Mouse (Mus musculus) erythroblast, embryonic 14.5 days (primary cell): ENCODE results near the gene Sh2d4b. TPM values are rescaled to one million over a fixed set of nuclear protein-coding genes. Genes with fewer than 3 reads are reported as not detected.

ENCODE experiments used
- H3K27me3 ChIP-seq: 2 replicates; pipeline ENCODE4 v1.6.1; 2012; ENCODE audit warnings: inconsistent platforms; ENCODE audit not compliant: control insufficient read depth
- H3K36me3 ChIP-seq: 2 replicates; pipeline ENCODE4 v1.6.1; 2012; ENCODE audit warnings: mild to moderate bottlenecking, inconsistent platforms; ENCODE audit not compliant: control insufficient read depth
- H3K4me1 ChIP-seq: 2 replicates; pipeline ENCODE4 v1.6.1; 2012; ENCODE audit warnings: inconsistent platforms; ENCODE audit not compliant: control insufficient read depth
- H3K4me3 ChIP-seq: replicated peaks from 2 replicates; pipeline ENCODE3; 2012; ENCODE audit warnings: moderate library complexity, mild to moderate bottlenecking, inconsistent platforms
- H3K9me3 ChIP-seq: 2 replicates; pipeline ENCODE4 v1.6.1; 2012; ENCODE audit warnings: low read length, inconsistent platforms, mixed read lengths; ENCODE audit not compliant: control insufficient read depth
- GATA1 ChIP-seq: IDR thresholded peaks from 2 replicates; pipeline ENCODE4 v1.6.1; 2012; ENCODE audit warnings: low read length, inconsistent platforms, mixed read lengths
- TAL1 ChIP-seq: IDR thresholded peaks from 3 replicates; pipeline ENCODE4 v1.6.1; 2012; ENCODE audit warnings: low read length, inconsistent platforms, mixed read lengths
- polyA plus RNA-seq: library from polyadenylated mRNA; stranded (reverse); fragments of >175 nt; gene quantifications from 2 replicates; pipeline ENCODE4 v1.2.3, GENCODE M21; 2012

Gene Sh2d4b
- polyA plus RNA-seq, 1 experiment, result 0.09 TPM

GRCm38 (mm10) chr14:40894576-40895247 is 1.6 kb upstream of the Sh2d4b start:
- H3K4me3 ChIP-seq, result no peak overlapping the region
- H3K36me3 ChIP-seq, result no peaks in the 10 kb centered on the region
- no peak for TF ChIP-seq GATA1
- TF ChIP-seq TAL1, result no peak
- no peaks in the 10 kb centered on the region for H3K9me3 ChIP-seq
- peaks cover 18% of the 10 kb centered on the region for H3K4me1 ChIP-seq
- H3K27me3 ChIP-seq, result peaks cover 2% of the 10 kb centered on the region; the same call in 1 of the 2 replicates

DNA sequence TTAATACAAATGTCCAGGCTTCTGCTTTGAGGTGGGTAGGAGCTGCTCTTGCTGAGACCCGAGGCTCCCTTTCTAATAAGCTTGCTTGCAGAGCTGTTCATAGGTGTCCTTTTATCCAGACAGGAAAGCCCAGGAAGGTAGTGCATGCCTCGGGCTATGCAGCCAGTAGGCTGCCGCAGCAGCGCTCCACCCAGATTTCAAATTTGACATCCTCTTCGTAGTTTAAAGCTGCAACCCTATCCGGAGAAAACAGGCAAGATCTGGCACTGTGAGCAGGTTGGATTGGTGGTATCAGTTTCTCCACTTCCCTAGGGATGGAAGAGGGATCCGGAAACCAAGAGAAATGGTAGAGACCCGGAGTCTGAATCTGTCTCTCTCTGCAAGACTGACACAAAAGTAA is 818 bp upstream of the Sh2d4b start:
- TF ChIP-seq TAL1 (no peak), GATA1 (no peak)
- H3K4me3 ChIP-seq, result no peak overlapping the region
- no peaks in the 10 kb centered on the region for H3K36me3 ChIP-seq
- no peaks in the 10 kb centered on the region for H3K9me3 ChIP-seq
- H3K4me1 ChIP-seq, result peaks cover 18% of the 10 kb centered on the region
- H3K27me3 ChIP-seq, result peaks cover 2% of the 10 kb centered on the region; the same call in 1 of the 2 replicates

DNA sequence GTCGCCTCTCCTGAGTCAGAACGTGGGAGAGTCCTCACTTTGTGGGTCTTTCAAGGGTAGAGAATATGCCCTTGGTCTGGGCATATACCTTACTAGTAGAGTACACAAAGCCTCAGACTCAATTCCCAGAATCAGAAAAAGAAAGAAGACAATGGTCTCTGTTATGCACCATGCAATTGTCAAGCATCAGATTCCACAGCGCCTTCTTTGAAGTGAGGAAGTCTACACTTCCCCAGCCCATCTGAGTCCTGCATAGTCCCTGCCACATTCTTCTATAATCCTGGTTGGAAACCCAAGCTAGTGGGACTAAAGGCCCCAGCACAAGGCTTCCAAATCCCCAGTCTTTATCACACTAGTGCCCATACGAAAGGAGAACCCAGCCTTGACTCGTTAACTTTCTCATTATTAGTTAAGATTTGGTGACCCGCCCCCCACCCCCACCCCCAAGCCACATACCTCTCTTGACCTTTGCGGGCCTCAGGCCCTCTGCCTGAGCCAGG is 690 bp downstream of the Sh2d4b start:
- TF ChIP-seq TAL1 (no peak), GATA1 (no peak)
- H3K27me3 ChIP-seq, result peaks cover 2% of the 10 kb centered on the region; the same call in 1 of the 2 replicates
- H3K36me3 ChIP-seq, result no peaks in the 10 kb centered on the region
- peaks cover 26% of the 10 kb centered on the region for H3K4me1 ChIP-seq
- no peaks in the 10 kb centered on the region for H3K9me3 ChIP-seq
- H3K4me3 ChIP-seq, result no peak overlapping the region

- H3K4me1 ChIP-seq, result peaks cover 30% of the 10 kb centered on the region
- H3K36me3 ChIP-seq, result no peaks in the 10 kb centered on the region
- no peak overlapping the region for H3K4me3 ChIP-seq
- H3K9me3 ChIP-seq, result no peaks in the 10 kb centered on the region
- TF ChIP-seq GATA1 (no peak), TAL1 (no peak)
- H3K27me3 ChIP-seq, result peaks cover under 1% of the 10 kb centered on the region; the same call in 1 of the 2 replicates
Measured at GRCm38 (mm10) chr14:40891506-40891905, 1.6 kb downstream of the Sh2d4b start.

DNA sequence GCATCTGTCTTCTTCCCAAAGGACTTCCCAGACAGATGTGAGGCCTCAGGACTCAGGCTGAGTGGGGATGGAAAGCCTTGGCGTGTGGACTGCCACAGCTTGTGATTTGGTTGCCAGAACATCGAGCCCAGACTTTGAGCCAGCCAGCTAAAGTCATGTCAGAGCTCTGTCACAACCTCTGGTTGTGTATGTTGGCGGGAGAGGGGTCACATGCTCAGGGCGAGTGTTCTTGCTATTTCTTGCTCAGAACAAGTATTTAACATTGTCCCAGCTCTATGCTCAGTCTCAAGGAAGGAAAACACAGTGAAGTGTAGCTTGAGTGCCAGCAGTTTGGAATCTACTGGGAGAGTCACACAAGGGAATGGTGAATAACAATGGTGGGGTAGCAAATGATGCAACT is 3.4 kb downstream of the Sh2d4b start:
- Histone ChIP-seq H3K9me3 (no peaks in the 10 kb centered on the region), H3K27me3 (no peaks in the 10 kb centered on the region), H3K36me3 (no peaks in the 10 kb centered on the region), H3K4me3 (no peak overlapping the region), H3K4me1 (peaks cover 38% of the 10 kb centered on the region)
- no peak for TF ChIP-seq GATA1
- no peak for TF ChIP-seq TAL1

- Histone ChIP-seq H3K27me3 (no peaks in the 10 kb centered on the region), H3K4me1 (peaks cover 33% of the 10 kb centered on the region), H3K36me3 (no peaks in the 10 kb centered on the region), H3K4me3 (no peak overlapping the region), H3K9me3 (no peaks in the 10 kb centered on the region)
- TF ChIP-seq GATA1 (no peak), TAL1 (no peak)
Measured at GRCm38 (mm10) chr14:40889181-40889580, 3.9 kb downstream of the Sh2d4b start.

- peaks cover 20% of the 10 kb centered on the region for H3K4me1 ChIP-seq
- H3K9me3 ChIP-seq, result no peaks in the 10 kb centered on the region
- no peaks in the 10 kb centered on the region for H3K36me3 ChIP-seq
- no peaks in the 10 kb centered on the region for H3K27me3 ChIP-seq
- TF ChIP-seq GATA1 (no peak), TAL1 (no peak)
- H3K4me3 ChIP-seq, result no peak overlapping the region
Measured at GRCm38 (mm10) chr14:40886428-40887202, 6.5 kb downstream of the Sh2d4b start.

DNA sequence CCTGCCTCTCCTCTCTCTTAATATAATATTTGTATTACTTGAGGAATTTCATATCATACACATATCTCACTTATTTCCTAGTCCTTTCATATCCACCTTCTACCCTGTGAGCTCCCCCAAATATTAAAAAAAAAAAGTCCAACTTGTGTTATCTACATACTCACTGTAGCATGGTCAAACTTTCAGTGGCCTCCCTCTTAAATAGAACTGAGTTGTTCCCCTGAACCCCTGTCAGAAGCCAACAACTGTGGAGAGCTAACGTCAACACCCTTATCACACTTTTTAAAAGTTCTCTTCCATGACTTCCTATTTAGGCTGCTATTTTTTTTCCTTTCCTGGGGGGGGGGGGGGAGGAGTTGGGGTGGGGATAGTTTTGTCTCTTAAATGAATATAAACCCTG is 7.3 kb downstream of the Sh2d4b start:
- Histone ChIP-seq H3K27me3 (no peaks in the 10 kb centered on the region), H3K36me3 (no peaks in the 10 kb centered on the region), H3K9me3 (no peaks in the 10 kb centered on the region), H3K4me3 (no peak overlapping the region), H3K4me1 (peaks cover 20% of the 10 kb centered on the region)
- TF ChIP-seq GATA1 (no peak), TAL1 (no peak)

DNA sequence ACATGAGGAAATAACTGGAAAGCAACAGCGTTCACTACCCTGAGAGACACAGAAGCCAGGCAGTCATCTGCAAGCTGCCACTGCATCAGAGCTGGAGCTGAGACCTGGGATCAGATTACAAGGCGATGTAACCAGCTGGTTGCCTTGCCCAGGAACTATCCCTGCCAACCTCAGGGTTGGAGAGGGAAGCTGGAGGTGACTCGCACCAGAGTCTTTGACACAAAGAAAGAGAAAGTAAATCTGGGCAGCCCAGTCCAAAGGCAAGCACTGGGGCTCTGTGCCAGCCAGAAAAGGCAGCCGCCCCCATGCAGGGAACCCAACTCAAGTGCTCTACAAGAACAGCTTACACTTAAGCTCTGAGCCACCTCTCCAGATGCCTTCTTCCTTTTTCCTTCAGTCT is 7.8 kb downstream of the Sh2d4b start:
- H3K36me3 ChIP-seq, result no peaks in the 10 kb centered on the region
- TF ChIP-seq GATA1 (no peak), TAL1 (no peak)
- H3K9me3 ChIP-seq, result no peaks in the 10 kb centered on the region
- peaks cover 20% of the 10 kb centered on the region for H3K4me1 ChIP-seq
- H3K27me3 ChIP-seq, result no peaks in the 10 kb centered on the region
- H3K4me3 ChIP-seq, result no peak overlapping the region
